Mouse (Mus musculus) lung, postnatal 0 days (tissue): ENCODE data around the gene Gpr142.

Experiments
- CTCF ChIP-seq: IDR thresholded peaks from 2 replicates; pipeline ENCODE4 v1.5.1; 2016; ENCODE audit warnings: antibody characterized with exemption, mild to moderate bottlenecking
- EP300 ChIP-seq: IDR thresholded peaks from 2 replicates; pipeline ENCODE4 v1.6.1; 2016; ENCODE audit warnings: antibody characterized with exemption, mild to moderate bottlenecking, control low read depth

DNA sequence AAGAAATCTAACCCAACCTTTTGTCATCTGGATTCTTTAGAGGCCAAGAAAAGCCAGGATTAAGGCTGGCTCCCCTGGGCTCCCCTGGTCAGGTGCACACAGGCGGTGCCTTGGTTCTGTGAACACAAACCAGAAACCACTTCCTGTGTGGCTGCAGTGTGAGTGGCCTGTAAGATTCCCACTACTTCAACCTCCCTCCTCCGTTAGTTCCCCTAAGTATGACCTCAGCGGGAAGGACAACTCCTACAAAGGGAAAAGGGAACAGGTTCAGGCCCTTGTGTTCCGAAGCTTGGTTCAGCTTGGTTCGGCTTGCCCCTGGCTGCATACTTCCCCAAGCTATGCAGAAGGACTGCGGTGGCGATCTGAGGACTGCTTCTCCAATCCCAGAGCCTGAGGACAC, 19.5 kb downstream of the Gpr142 start:
- TF ChIP-seq CTCF (no peak), EP300 (no peak)
